Mouse (Mus musculus) heart, postnatal 36 days (tissue): ENCODE data around the gene Gm4307. TPM values are rescaled to one million over a fixed set of nuclear protein-coding genes. Genes with fewer than 3 reads are reported as not detected.
"Not testable (repeated sequence)": the region's sequence is repeated elsewhere in the genome, so short reads cannot be mapped to it uniquely, and the experiment has no call there.

Experiments
- DNase-seq, 2 experiments: peaks; one replicate each; pipeline ENCODE4 v3.0.0; 2021 to 2022
- intact Hi-C: fragments of 180-260 bp; cut with DNase I; formaldehyde crosslinking; loops from one replicate; pipeline ENCODE4 v1.15.1; 2025
- total RNA-seq, 2 experiments: library from RNA; stranded (reverse); gene quantifications; 2 replicates each; pipeline ENCODE4 v1.2.3; 2021

Gene Gm4307
- not detected for total RNA-seq

DNA sequence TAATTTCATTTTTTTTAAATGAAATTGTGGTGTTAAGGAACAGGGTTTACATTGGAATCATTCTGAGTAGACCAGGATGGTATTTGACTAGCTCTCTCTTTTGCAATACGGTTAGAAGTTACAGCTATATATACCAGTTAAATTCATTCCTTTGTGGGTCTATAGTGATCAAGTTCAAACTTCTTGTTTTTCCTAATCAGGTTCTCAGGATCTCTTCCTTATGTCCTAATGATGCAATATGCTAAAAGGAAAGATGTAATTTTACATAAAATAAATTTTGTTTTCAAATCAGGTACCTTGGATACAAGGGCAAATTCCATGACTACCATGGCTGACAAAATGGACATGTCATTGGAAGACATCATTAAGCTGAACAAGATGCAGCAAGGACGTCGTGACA is at the start of gene Gm4307:
Gene Gm4307, plus strand, starts transcription at position 301 of the 400 bp plus-strand sequence.
- DNase-seq, intact Hi-C loops: not testable (repeated sequence)

DNA sequence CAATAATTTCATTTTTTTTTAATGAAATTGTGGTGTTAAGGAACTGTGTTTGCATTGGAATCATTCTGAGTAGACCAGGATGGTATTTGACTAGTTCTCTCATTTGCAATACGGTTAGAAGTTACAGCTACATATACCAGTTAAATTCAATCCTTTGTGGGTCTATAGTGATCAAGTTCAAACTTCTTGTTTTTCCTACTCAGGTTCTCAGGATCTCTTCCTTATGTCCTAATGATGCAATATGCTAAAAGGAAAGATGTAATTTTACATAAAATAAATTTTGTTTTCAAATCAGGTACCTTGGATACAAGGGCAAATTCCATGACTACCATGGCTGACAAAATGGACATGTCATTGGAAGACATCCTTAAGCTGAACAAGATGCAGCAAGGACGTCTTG is 25.8 kb upstream of the Gm4307 start, which contains the start of gene Gm4301:
Gene Gm4301, plus strand, starts transcription at position 301 of the 400 bp plus-strand sequence.
- intact Hi-C loops, DNase-seq: not testable (repeated sequence)

GRCm38 (mm10) chr10:100340536-100340935 is 20.6 kb upstream of the Gm4307 start, which contains the start of gene Gm4302:
Gene Gm4302 (plus strand): TSS chr10:100340836.
- intact Hi-C loops, DNase-seq: not testable (repeated sequence)

- DNase-seq, intact Hi-C loops: not testable (repeated sequence)
Observed at GRCm38 (mm10) chr10:100345672-100346071, 15.5 kb upstream of the Gm4307 start, which contains the start of gene Gm4303. Gene Gm4303 (plus strand): TSS chr10:100345972.

DNA sequence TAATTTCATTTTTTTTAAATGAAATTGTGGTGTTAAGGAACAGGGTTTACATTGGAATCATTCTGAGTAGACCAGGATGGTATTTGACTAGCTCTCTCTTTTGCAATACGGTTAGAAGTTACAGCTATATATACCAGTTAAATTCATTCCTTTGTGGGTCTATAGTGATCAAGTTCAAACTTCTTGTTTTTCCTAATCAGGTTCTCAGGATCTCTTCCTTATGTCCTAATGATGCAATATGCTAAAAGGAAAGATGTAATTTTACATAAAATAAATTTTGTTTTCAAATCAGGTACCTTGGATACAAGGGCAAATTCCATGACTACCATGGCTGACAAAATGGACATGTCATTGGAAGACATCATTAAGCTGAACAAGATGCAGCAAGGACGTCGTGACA is 10.3 kb upstream of the Gm4307 start, which contains the start of gene Gm4305:
Gene Gm4305, plus strand, starts transcription at position 301 of the 400 bp plus-strand sequence.
- DNase-seq, intact Hi-C loops: not testable (repeated sequence)

DNA sequence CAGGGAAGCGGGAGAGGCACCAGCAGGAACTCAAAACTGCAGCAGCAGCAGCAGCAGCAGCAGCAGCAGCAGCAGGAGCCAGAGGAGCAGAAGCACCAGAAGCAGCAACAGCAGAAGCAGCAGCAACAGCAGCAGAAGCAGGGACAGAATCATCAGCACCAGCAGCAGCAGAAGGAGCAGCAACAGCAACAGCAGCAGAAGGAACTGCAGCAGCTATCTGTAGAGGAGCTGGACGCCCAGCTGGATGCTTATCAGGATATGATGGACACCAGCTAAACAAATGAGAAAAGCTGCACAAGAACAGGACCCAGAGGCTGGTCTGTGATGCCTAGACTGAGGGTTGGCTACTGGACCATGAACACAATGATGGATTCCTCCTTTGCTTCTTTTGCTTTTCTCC is 4.3 kb upstream of the Gm4307 start:
- peak; percentile 2 to 9 for DNase-seq
- intact Hi-C loops: not testable (repeated sequence)

DNA sequence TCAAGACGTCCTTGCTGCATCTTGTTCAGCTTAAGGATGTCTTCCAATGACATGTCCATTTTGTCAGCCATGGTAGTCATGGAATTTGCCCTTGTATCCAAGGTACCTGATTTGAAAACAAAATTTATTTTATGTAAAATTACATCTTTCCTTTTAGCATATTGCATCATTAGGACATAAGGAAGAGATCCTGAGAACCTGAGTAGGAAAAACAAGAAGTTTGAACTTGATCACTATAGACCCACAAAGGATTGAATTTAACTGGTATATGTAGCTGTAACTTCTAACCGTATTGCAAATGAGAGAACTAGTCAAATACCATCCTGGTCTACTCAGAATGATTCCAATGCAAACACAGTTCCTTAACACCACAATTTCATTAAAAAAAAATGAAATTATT is 21.3 kb downstream of the Gm4307 start, which contains the start of gene Gm4312:
Gene Gm4312, minus strand, starts transcription at position 101 of the 400 bp plus-strand sequence.
- intact Hi-C loops, DNase-seq: not testable (repeated sequence)

DNA sequence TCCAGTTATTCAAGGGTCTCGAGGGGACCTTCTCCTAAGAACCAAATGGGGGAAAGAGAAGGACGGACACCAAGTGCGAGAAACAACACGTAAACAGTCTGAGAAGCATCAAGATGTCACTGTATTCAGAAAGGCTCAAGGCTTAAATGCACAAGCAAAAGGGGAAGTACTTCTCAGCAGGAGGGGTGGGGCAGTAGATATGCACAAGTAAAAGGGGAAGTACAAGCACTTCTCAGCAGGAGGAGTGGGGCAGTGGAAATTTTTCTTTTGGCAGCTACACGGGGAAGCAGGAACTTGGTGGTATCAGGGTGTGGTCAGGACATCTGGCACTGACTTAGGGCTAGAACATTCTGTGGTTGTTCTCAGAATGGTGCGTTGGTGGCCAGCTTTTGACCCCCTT is 41.2 kb downstream of the Gm4307 start:
- DNase-seq, intact Hi-C loops: not testable (repeated sequence)

Other genes starting within 250 kb of the Gm4307 start
- not detected for gene Gm4301, start 25.7 kb upstream of the Gm4307 start, total RNA-seq
- not detected for gene Gm4302, start 20.5 kb upstream of the Gm4307 start, total RNA-seq
- not detected for gene Gm4303, start 15.4 kb upstream of the Gm4307 start, total RNA-seq
- gene Gm4305, start 10.2 kb upstream of the Gm4307 start, total RNA-seq: not detected
- gene Gm4312, start 21.2 kb downstream of the Gm4307 start, total RNA-seq: not detected
- 10 to 100 TPM; 15.7 to 18.3 TPM for gene Tmtc3, start 126.0 kb downstream of the Gm4307 start, total RNA-seq
- gene Cep290, start 126.2 kb downstream of the Gm4307 start, total RNA-seq: 1 to 10 TPM; 3.4 to 4.0 TPM
- gene 4930430F08Rik, start 229.1 kb downstream of the Gm4307 start, total RNA-seq: 1 to 10 TPM; 6.0 to 7.0 TPM
- not detected for gene 1700017N19Rik, start 229.1 kb downstream of the Gm4307 start, total RNA-seq